Mouse (Mus musculus) midbrain, embryonic 16.5 days (tissue): Measurements from ENCODE around the gene Timm29. TPM values are rescaled to one million over a fixed set of nuclear protein-coding genes. Genes with fewer than 3 reads are reported as not detected.

Source experiments
- ATAC-seq: fragments of 200-750 bp; cut with Nextera tagmentation; 2 replicates; pipeline ENCODE4 v1.8.0; 2017; ENCODE audit warnings: moderate TSS enrichment
- H3K27ac ChIP-seq: fragments of 300-500 bp; sonication (generic); 2 replicates; pipeline ENCODE4 v1.5.1; 2014; ENCODE audit warnings: mild to moderate bottlenecking, low read length, mixed read lengths
- H3K27me3 ChIP-seq: fragments of 300-500 bp; sonication (generic); 2 replicates; pipeline ENCODE4 v1.6.1; 2014; ENCODE audit warnings: low read depth, low read length, mixed read lengths; ENCODE audit not compliant: control insufficient read depth, insufficient read depth
- H3K36me3 ChIP-seq: fragments of 300-500 bp; sonication (generic); 2 replicates; pipeline ENCODE4 v1.6.1; 2014; ENCODE audit warnings: mild to moderate bottlenecking, low read length, moderate library complexity, mixed read lengths; ENCODE audit not compliant: control insufficient read depth, insufficient read depth
- H3K4me1 ChIP-seq: fragments of 300-500 bp; sonication (generic); 2 replicates; pipeline ENCODE4 v1.6.1; 2014; ENCODE audit warnings: mild to moderate bottlenecking, low read length, mixed read lengths; ENCODE audit not compliant: control insufficient read depth, insufficient read depth
- H3K4me2 ChIP-seq: fragments of 300-500 bp; sonication (generic); 2 replicates; pipeline ENCODE4 v1.6.1; 2014; ENCODE audit warnings: mild to moderate bottlenecking, low read length, mixed read lengths
- H3K4me3 ChIP-seq: fragments of 300-500 bp; sonication (generic); 2 replicates; pipeline ENCODE4 v1.5.1; 2014; ENCODE audit warnings: low read depth, mild to moderate bottlenecking, low read length, moderate library complexity, mixed read lengths
- H3K9ac ChIP-seq: fragments of 300-500 bp; sonication (generic); 2 replicates; pipeline ENCODE4 v1.6.1; 2014; ENCODE audit warnings: low read depth, low read length, mixed read lengths
- H3K9me3 ChIP-seq: fragments of 300-500 bp; sonication (generic); replicated peaks from 2 replicates; pipeline ENCODE4 v1.6.1; 2014; ENCODE audit warnings: mild to moderate bottlenecking, low read length, mixed read lengths; ENCODE audit not compliant: control insufficient read depth, poor library complexity, severe bottlenecking
- WGBS: fragments of 180-500 bp; shearing (Covaris S2); extraction: QIAGEN DNeasy Blood & Tissue Kit; methylation state at CpG from one replicate; pipeline ENCODE4 v1.1.7; 2014; 5-methylcytosine and 5-hydroxymethylcytosine counted together
- polyA plus RNA-seq: library from polyadenylated mRNA; unstranded; fragments of >200 nt; fragmentation: Nextera tagmentation; extraction: Ambion mirVana; gene quantifications from 2 replicates; pipeline ENCODE4 v1.2.1, GENCODE M21; 2015

The Timm29 gene
- polyA plus RNA-seq, 1 experiment from 2014 or later = 58.6 TPM

DNA sequence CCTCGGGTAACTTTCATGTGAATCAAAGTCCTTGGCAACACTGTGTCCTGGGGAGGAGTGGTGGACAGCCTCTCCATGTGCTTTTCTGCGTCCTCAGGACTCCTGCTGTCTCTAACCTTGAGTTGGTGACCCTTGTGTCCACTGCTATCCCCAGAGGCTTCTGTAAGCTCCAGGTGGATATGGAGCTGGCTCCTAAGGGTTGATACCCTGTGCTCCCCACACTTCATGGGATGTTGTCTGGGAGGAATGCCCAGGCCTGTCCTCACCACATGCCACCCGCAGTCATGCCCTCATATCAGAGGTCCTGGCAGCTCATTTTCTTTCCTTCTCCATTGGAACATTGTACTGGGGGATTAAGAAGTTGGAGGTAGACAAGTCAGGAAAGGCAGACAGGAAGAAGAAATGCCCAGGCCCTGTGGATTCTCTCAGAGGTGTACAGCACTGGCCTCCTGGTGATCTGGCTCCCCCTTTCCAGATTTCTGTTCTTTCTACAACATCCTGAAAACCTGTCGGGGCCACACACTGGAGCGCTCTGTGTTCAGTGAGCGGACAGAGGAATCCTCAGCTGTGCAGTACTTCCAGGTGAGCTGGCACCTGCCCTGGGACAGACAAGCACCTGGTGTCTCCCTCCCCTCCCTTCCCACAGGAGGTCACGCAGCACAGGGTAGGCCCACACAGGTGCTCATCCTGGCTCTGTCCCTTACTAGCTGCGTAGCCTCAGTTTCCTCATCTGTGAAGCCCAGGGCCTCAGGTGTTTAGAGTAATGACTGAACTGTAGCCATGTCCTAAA lies 18.3 kb upstream of the Timm29 start:
- no peaks in the 10 kb centered on the region for H3K27me3 ChIP-seq
- no peak overlapping the region for H3K27ac ChIP-seq
- 93% methylated on average over 8 of the region's 8 CpGs for WGBS
- no peak overlapping the region for H3K9ac ChIP-seq
- H3K4me2 ChIP-seq = no peak overlapping the region
- no peaks in the 10 kb centered on the region for H3K4me1 ChIP-seq
- no peaks in the 10 kb centered on the region for H3K9me3 ChIP-seq
- H3K4me3 ChIP-seq = no peak overlapping the region
- H3K36me3 ChIP-seq = peaks cover 48% of the 10 kb centered on the region
- ATAC-seq = no peak

DNA sequence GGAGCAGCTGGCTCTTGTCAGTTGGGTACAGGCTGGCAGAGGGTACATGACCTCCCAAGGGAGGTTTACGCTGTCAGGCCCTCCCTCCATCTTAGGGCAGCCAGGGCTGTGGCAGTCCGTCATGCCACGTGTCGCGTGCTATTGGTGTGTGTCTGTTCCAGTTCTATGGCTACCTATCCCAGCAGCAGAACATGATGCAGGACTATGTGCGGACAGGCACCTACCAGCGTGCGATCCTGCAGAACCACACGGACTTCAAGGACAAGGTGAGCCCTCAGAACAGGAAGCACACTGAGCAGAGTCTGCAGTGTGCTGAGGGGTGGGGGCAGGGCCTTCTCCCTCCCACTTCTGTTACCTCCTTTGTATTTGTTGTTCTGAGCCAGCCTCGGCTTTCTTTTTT lies 17.3 kb upstream of the Timm29 start:
- peaks cover 49% of the 10 kb centered on the region for H3K36me3 ChIP-seq
- WGBS = 96% methylated on average over 10 of the region's 10 CpGs

DNA sequence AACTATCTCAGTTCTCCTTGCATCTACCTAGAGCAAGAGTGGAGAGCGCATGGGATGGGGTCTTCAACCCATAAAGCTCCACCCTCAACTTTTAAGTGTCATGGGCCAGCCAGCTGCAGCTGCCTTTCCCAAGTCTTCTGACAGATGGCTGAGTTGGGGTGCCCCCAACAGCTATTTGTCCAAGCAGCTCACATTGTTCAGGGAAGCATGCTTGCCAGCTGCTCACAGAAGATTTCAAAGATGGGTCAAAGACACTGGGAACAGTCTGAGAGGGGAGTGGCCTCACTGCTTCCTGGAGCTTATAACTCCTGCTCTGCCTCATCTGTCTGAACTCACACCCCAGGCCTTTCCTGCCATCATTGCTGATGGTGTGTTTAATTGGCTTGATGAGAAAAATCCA lies 16.2 kb upstream of the Timm29 start:
- Histone ChIP-seq H3K4me2 (no peak overlapping the region), H3K27me3 (no peaks in the 10 kb centered on the region), H3K27ac (no peak overlapping the region), H3K9me3 (no peaks in the 10 kb centered on the region), H3K9ac (no peak overlapping the region), H3K4me3 (no peak overlapping the region), H3K36me3 (peaks cover 47% of the 10 kb centered on the region), H3K4me1 (no peaks in the 10 kb centered on the region)
- ATAC-seq = no peak; the same call in 1 of the 2 replicates
- WGBS = 100% methylated on average over 1 of the region's 1 CpGs

More for the DNA sequence above, 17.3 kb upstream of the Timm29 start:
- H3K9ac ChIP-seq = no peak overlapping the region
- ATAC-seq = no peak
- H3K9me3 ChIP-seq = no peaks in the 10 kb centered on the region
- H3K4me2 ChIP-seq = no peak overlapping the region
- H3K4me3 ChIP-seq = no peak overlapping the region
- H3K27me3 ChIP-seq = no peaks in the 10 kb centered on the region
- no peak overlapping the region for H3K27ac ChIP-seq
- no peaks in the 10 kb centered on the region for H3K4me1 ChIP-seq

- Histone ChIP-seq H3K9ac (no peak overlapping the region), H3K9me3 (no peaks in the 10 kb centered on the region), H3K4me2 (no peak overlapping the region), H3K36me3 (peaks cover 36% of the 10 kb centered on the region), H3K27ac (no peak overlapping the region), H3K4me1 (no peaks in the 10 kb centered on the region), H3K27me3 (no peaks in the 10 kb centered on the region), H3K4me3 (no peak overlapping the region)
- WGBS = 46% methylated on average over 3 of the region's 3 CpGs
- ATAC-seq = no peak
Measured at GRCm38 (mm10) chr9:21578226-21578625, 14.3 kb upstream of the Timm29 start.

DNA sequence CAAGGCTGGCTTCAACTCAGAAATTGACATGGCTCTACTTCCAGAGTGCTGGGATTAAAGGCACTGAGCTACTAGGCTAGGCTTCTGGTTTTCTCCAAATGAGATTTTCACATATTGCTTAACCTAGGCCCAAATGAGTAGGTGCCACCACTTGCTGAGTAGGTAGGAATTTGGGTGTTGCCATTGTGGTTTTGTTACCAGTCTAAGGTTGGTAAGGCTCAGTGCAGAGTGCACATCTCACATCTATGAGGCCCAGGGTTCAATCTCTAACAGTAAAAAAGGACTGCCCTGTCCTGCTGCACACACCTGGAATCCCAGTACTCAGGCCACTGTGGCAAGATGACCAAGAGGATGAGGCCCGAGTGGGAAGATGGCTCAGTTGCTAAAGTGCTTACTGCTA lies 7.1 kb upstream of the Timm29 start:
- no peak for ATAC-seq
- no peaks in the 10 kb centered on the region for H3K9me3 ChIP-seq
- H3K27me3 ChIP-seq = no peaks in the 10 kb centered on the region
- peaks cover 44% of the 10 kb centered on the region for H3K36me3 ChIP-seq
- WGBS = 89% methylated on average over 1 of the region's 1 CpGs
- H3K27ac ChIP-seq = no peak overlapping the region
- H3K9ac ChIP-seq = no peak overlapping the region
- H3K4me2 ChIP-seq = no peak overlapping the region
- H3K4me3 ChIP-seq = no peak overlapping the region
- no peaks in the 10 kb centered on the region for H3K4me1 ChIP-seq

- no peak for ATAC-seq
- Histone ChIP-seq H3K27ac (no peak overlapping the region), H3K4me1 (peaks cover 10% of the 10 kb centered on the region), H3K4me3 (no peak overlapping the region), H3K27me3 (no peaks in the 10 kb centered on the region), H3K9ac (no peak overlapping the region), H3K9me3 (no peaks in the 10 kb centered on the region), H3K36me3 (peaks cover 42% of the 10 kb centered on the region), H3K4me2 (no peak overlapping the region)
- 87% methylated on average over 23 of the region's 23 CpGs for WGBS
Measured at GRCm38 (mm10) chr9:21587678-21588349, 4.7 kb upstream of the Timm29 start.

GRCm38 (mm10) chr9:21588350-21588749 lies 4.2 kb upstream of the Timm29 start:
- no peaks in the 10 kb centered on the region for H3K9me3 ChIP-seq
- no peak for ATAC-seq
- no peaks in the 10 kb centered on the region for H3K27me3 ChIP-seq
- no peak overlapping the region for H3K27ac ChIP-seq
- 89% methylated on average over 8 of the region's 8 CpGs for WGBS
- H3K4me1 ChIP-seq = peaks cover 10% of the 10 kb centered on the region
- H3K36me3 ChIP-seq = peaks cover 39% of the 10 kb centered on the region
- H3K4me2 ChIP-seq = no peak overlapping the region
- no peak overlapping the region for H3K4me3 ChIP-seq
- no peak overlapping the region for H3K9ac ChIP-seq

DNA sequence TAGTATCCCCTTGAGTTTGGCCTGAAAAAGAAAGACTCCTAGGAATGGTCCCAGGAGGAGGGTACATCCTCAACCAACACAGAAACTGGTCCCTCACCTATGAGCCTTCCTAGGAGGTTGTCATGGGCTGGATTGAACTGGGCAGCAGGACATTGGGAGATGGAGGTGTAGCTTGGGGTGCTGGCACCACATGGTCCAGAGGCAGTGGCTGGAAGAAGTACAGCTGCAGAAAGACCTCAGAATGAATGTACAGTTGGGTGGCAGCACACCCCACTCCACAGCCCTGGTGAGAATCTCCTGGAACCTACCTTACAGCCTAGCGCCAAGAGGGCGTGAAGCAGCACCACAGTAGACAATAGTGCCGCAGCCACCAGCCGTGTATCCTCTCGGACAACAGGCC lies 3.0 kb upstream of the Timm29 start:
- Histone ChIP-seq H3K27ac (no peak overlapping the region), H3K9ac (no peak overlapping the region), H3K9me3 (no peaks in the 10 kb centered on the region), H3K4me1 (peaks cover 21% of the 10 kb centered on the region), H3K4me3 (no peak overlapping the region), H3K36me3 (peaks cover 34% of the 10 kb centered on the region), H3K4me2 (no peak overlapping the region), H3K27me3 (no peaks in the 10 kb centered on the region)
- no peak for ATAC-seq
- WGBS = 92% methylated on average over 5 of the region's 5 CpGs

DNA sequence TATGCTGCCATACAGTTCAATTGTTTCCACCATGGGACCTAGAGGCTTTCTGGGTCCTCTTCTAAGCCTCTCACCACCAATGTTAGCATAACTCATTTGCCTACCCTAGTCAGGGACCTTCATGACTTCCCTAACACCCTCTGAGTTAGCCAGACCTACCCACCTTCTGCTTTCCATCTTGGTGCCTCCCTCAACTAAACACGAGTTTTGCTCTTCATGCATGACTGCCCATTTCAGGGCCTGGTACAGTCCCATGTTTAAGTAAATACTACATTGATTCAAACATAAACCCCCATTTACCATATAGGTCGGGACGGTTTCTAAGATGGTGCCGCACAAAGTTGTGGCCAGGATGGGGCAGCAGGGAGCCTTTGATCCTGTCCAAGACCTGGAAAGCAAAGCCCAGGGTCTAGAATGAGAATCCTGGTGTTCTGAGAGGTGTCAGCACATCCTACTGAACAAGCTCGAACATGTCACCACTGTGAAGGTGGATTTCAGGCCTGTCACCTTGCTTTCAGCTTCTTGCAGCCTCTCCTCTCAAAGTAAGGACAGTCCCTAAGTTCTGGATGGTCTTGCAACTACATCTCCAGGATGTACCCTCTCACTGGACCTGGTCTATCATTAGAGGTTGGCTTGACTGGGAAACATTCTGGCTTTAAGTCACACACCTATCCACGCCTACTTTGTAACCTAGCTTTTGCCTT lies 1.2 kb upstream of the Timm29 start:
- Histone ChIP-seq H3K4me3 (no peak overlapping the region), H3K4me2 (peak overlapping the region; percentile 95), H3K27ac (no peak overlapping the region), H3K9me3 (no peaks in the 10 kb centered on the region), H3K36me3 (peaks cover 36% of the 10 kb centered on the region), H3K4me1 (peaks cover 28% of the 10 kb centered on the region), H3K27me3 (no peaks in the 10 kb centered on the region), H3K9ac (no peak overlapping the region)
- 84% methylated on average over 6 of the region's 6 CpGs for WGBS
- ATAC-seq = no peak
